Mouse (Mus musculus) liver, postnatal 0 days (tissue): ENCODE data around the gene Prpf8.

Source experiments
- CTCF ChIP-seq: sonication (generic); IDR thresholded peaks from 2 replicates; pipeline ENCODE4 v1.5.1; 2016; ENCODE audit warnings: antibody characterized with exemption, low read depth
- EP300 ChIP-seq: IDR thresholded peaks from 2 replicates; pipeline ENCODE4 v1.6.1; 2016; ENCODE audit warnings: antibody characterized with exemption, low read depth, mild to moderate bottlenecking

GRCm38 (mm10) chr11:75486601-75487285 is at the start of gene Prpf8:
- TF ChIP-seq CTCF (no peak), EP300 (no peak)
